Mouse (Mus musculus): ENCODE data around the gene Aph1c. TPM values are rescaled to one million over a fixed set of nuclear protein-coding genes. Genes with fewer than 3 reads are reported as not detected.
A peak's percentile ranks its signal among the peaks of the same experiment; 100 is the strongest.

The Aph1c gene
- polyA plus RNA-seq (2014; fragmentation: Nextera tagmentation; extraction: Ambion mirVana) = 4.0 and 4.3 TPM in 2 replicates

- Histone ChIP-seq H3K9me3 (ENCODE audit: control insufficient read depth, low read depth, low read length) (no peaks in the 10 kb centered on the region), H3K4me1 (ENCODE audit: control insufficient read depth, insufficient read depth, low read length) (0 out of 2 replicates have a peak, but pooled peaks cover 3% of the 10 kb centered on the region), H3K36me3 (ENCODE audit: control insufficient read depth, insufficient read depth, low read length) (no peaks in the 10 kb centered on the region), H3K9ac (replicated peaks; ENCODE audit: low read depth, low read length) (peak within 1 kb of the TSS; percentile 40; the same call in 1 of the 2 replicates), H3K27me3 (ENCODE audit: control insufficient read depth, insufficient read depth, low read length) (no peaks in the 10 kb centered on the region), H3K4me2 (replicated peaks; ENCODE audit: low read depth, low read length) (peak within 1 kb of the TSS; percentile 99), H3K27ac (ENCODE audit: low read length) (no peak within 1 kb of the TSS), H3K4me3 (ENCODE audit: low read depth, low read length) (peak within 1 kb of the TSS; percentile 61)
- under 1% methylated on average over 58 of the region's 58 CpGs for WGBS
- ATAC-seq (ENCODE audit: insufficient number of reproducible peaks, insufficient read depth, low FRiP score, low read depth) = peak; percentile 100
Measured at GRCm38 (mm10) chr9:66834318-66835096, at the start of gene Aph1c. TSS of gene Aph1c (minus strand) at chr9:66834726.

DNA sequence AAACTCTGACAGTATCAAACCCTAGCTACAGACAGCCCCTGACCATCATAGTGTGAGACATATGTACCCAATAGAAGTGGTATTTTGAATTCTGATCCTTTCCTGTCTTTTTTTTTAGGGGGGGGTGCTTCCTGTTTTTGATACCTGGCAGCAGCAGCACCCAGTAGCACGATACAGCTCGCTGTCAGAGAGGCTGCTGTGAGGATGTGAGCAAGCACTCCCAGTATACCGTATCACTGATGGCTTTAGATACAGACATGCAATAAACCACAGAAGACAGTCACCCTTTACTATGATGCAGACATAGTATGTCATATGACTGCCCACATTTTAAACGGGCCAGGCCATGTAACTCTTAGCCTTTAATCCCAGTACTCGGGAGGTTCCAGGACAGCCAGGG lies 49.0 kb upstream of the Aph1c start:
- 82% methylated on average over 5 of the region's 5 CpGs for WGBS

GRCm38 (mm10) chr9:66882406-66882821 lies 47.9 kb upstream of the Aph1c start:
- H3K4me3 ChIP-seq (ENCODE audit: low read depth, low read length) = no peak overlapping the region
- no peak for ATAC-seq (ENCODE audit: insufficient number of reproducible peaks, insufficient read depth, low FRiP score, low read depth)
- H3K27me3 ChIP-seq (ENCODE audit: control insufficient read depth, insufficient read depth, low read length) = no peaks in the 10 kb centered on the region
- H3K36me3 ChIP-seq (ENCODE audit: control insufficient read depth, insufficient read depth, low read length) = no peaks in the 10 kb centered on the region
- no peak overlapping the region for H3K27ac ChIP-seq (ENCODE audit: low read length)
- peaks cover 12% of the 10 kb centered on the region for H3K4me1 ChIP-seq (ENCODE audit: control insufficient read depth, insufficient read depth, low read length)
- no peak overlapping the region for H3K9ac ChIP-seq (replicated peaks; ENCODE audit: low read depth, low read length)
- no peaks in the 10 kb centered on the region for H3K9me3 ChIP-seq (ENCODE audit: control insufficient read depth, low read depth, low read length)
- H3K4me2 ChIP-seq (replicated peaks; ENCODE audit: low read depth, low read length) = no peak overlapping the region
- WGBS = 41% methylated on average over 8 of the region's 8 CpGs

More for the DNA sequence above, 49.0 kb upstream of the Aph1c start:
- no peak for ATAC-seq (ENCODE audit: insufficient number of reproducible peaks, insufficient read depth, low FRiP score, low read depth)
- Histone ChIP-seq H3K36me3 (ENCODE audit: control insufficient read depth, insufficient read depth, low read length) (no peaks in the 10 kb centered on the region), H3K9me3 (ENCODE audit: control insufficient read depth, low read depth, low read length) (no peaks in the 10 kb centered on the region), H3K4me2 (replicated peaks; ENCODE audit: low read depth, low read length) (no peak overlapping the region), H3K27ac (ENCODE audit: low read length) (no peak overlapping the region), H3K9ac (replicated peaks; ENCODE audit: low read depth, low read length) (no peak overlapping the region), H3K4me3 (ENCODE audit: low read depth, low read length) (no peak overlapping the region), H3K27me3 (ENCODE audit: control insufficient read depth, insufficient read depth, low read length) (no peaks in the 10 kb centered on the region), H3K4me1 (ENCODE audit: control insufficient read depth, insufficient read depth, low read length) (peaks cover 22% of the 10 kb centered on the region)

DNA sequence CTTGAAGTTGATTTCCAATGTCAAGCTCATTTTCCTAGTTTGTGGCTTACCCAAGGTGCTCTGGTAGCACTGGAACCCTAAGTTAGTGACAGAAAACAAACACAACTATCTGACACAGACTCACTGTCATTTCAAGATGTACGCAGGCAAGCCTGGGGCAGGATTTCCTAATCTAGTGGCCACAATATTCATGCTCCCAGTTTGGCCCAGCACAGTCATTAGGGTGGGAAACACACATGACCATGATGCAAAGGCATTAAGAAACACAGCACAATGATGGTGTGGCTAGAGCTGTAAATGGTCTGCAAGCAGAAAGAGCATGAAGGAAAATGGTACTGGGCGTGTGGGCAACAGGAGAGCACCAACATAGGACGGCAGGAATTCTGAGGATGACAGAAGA lies 47.3 kb upstream of the Aph1c start:
- peaks cover 6% of the 10 kb centered on the region; the same call in 1 of the 2 replicates for H3K4me1 ChIP-seq (ENCODE audit: control insufficient read depth, insufficient read depth, low read length)
- no peak for ATAC-seq (ENCODE audit: insufficient number of reproducible peaks, insufficient read depth, low FRiP score, low read depth)
- no peak overlapping the region for H3K9ac ChIP-seq (replicated peaks; ENCODE audit: low read depth, low read length)
- no peaks in the 10 kb centered on the region for H3K9me3 ChIP-seq (ENCODE audit: control insufficient read depth, low read depth, low read length)
- no peaks in the 10 kb centered on the region for H3K27me3 ChIP-seq (ENCODE audit: control insufficient read depth, insufficient read depth, low read length)
- H3K36me3 ChIP-seq (ENCODE audit: control insufficient read depth, insufficient read depth, low read length) = no peaks in the 10 kb centered on the region
- no peak overlapping the region for H3K4me3 ChIP-seq (ENCODE audit: low read depth, low read length)
- WGBS = 78% methylated on average over 3 of the region's 3 CpGs
- no peak overlapping the region for H3K4me2 ChIP-seq (replicated peaks; ENCODE audit: low read depth, low read length)
- no peak overlapping the region for H3K27ac ChIP-seq (ENCODE audit: low read length)

GRCm38 (mm10) chr9:66880752-66881151 lies 46.2 kb upstream of the Aph1c start:
- Histone ChIP-seq H3K36me3 (ENCODE audit: control insufficient read depth, insufficient read depth, low read length) (no peaks in the 10 kb centered on the region), H3K4me2 (replicated peaks; ENCODE audit: low read depth, low read length) (no peak overlapping the region), H3K4me1 (ENCODE audit: control insufficient read depth, insufficient read depth, low read length) (no peaks in the 10 kb centered on the region), H3K27me3 (ENCODE audit: control insufficient read depth, insufficient read depth, low read length) (no peaks in the 10 kb centered on the region), H3K27ac (ENCODE audit: low read length) (no peak overlapping the region), H3K9ac (replicated peaks; ENCODE audit: low read depth, low read length) (no peak overlapping the region), H3K4me3 (ENCODE audit: low read depth, low read length) (no peak overlapping the region), H3K9me3 (ENCODE audit: control insufficient read depth, low read depth, low read length) (no peaks in the 10 kb centered on the region)
- ATAC-seq (ENCODE audit: insufficient number of reproducible peaks, insufficient read depth, low FRiP score, low read depth) = no peak
- 84% methylated on average over 2 of the region's 2 CpGs for WGBS

GRCm38 (mm10) chr9:66879486-66879885 lies 45.0 kb upstream of the Aph1c start:
- Histone ChIP-seq H3K9ac (replicated peaks; ENCODE audit: low read depth, low read length) (no peak overlapping the region), H3K9me3 (ENCODE audit: control insufficient read depth, low read depth, low read length) (0 out of 2 replicates have a peak, but pooled peaks cover 6% of the 10 kb centered on the region), H3K4me3 (ENCODE audit: low read depth, low read length) (no peak overlapping the region), H3K27me3 (ENCODE audit: control insufficient read depth, insufficient read depth, low read length) (no peaks in the 10 kb centered on the region), H3K4me2 (replicated peaks; ENCODE audit: low read depth, low read length) (no peak overlapping the region), H3K36me3 (ENCODE audit: control insufficient read depth, insufficient read depth, low read length) (no peaks in the 10 kb centered on the region), H3K4me1 (ENCODE audit: control insufficient read depth, insufficient read depth, low read length) (no peaks in the 10 kb centered on the region), H3K27ac (ENCODE audit: low read length) (no peak overlapping the region)
- ATAC-seq (ENCODE audit: insufficient number of reproducible peaks, insufficient read depth, low FRiP score, low read depth) = no peak
- 85% methylated on average over 6 of the region's 6 CpGs for WGBS

- no peak for ATAC-seq (ENCODE audit: insufficient number of reproducible peaks, insufficient read depth, low FRiP score, low read depth)
- Histone ChIP-seq H3K4me1 (ENCODE audit: control insufficient read depth, insufficient read depth, low read length) (no peaks in the 10 kb centered on the region), H3K27me3 (ENCODE audit: control insufficient read depth, insufficient read depth, low read length) (no peaks in the 10 kb centered on the region), H3K4me2 (replicated peaks; ENCODE audit: low read depth, low read length) (no peak overlapping the region), H3K9me3 (ENCODE audit: control insufficient read depth, low read depth, low read length) (0 out of 2 replicates have a peak, but pooled peaks cover 6% of the 10 kb centered on the region), H3K9ac (replicated peaks; ENCODE audit: low read depth, low read length) (no peak overlapping the region), H3K36me3 (ENCODE audit: control insufficient read depth, insufficient read depth, low read length) (no peaks in the 10 kb centered on the region), H3K27ac (ENCODE audit: low read length) (no peak overlapping the region), H3K4me3 (ENCODE audit: low read depth, low read length) (no peak overlapping the region)
- 91% methylated on average over 3 of the region's 3 CpGs for WGBS
Measured at GRCm38 (mm10) chr9:66878899-66879298, 44.4 kb upstream of the Aph1c start.

- ATAC-seq (ENCODE audit: insufficient number of reproducible peaks, insufficient read depth, low FRiP score, low read depth) = no peak
- WGBS = 60% methylated on average over 5 of the region's 5 CpGs
- 0 out of 2 replicates have a peak, but pooled peaks cover 6% of the 10 kb centered on the region for H3K9me3 ChIP-seq (ENCODE audit: control insufficient read depth, low read depth, low read length)
Measured at GRCm38 (mm10) chr9:66876577-66876976, 42.1 kb upstream of the Aph1c start.

More at GRCm38 (mm10) chr9:66876577-66876976, 42.1 kb upstream of the Aph1c start:
- H3K4me3 ChIP-seq (ENCODE audit: low read depth, low read length) = no peak overlapping the region
- H3K4me2 ChIP-seq (replicated peaks; ENCODE audit: low read depth, low read length) = no peak overlapping the region
- no peak overlapping the region for H3K9ac ChIP-seq (replicated peaks; ENCODE audit: low read depth, low read length)
- no peaks in the 10 kb centered on the region for H3K36me3 ChIP-seq (ENCODE audit: control insufficient read depth, insufficient read depth, low read length)
- no peaks in the 10 kb centered on the region; the same call in 1 of the 2 replicates for H3K4me1 ChIP-seq (ENCODE audit: control insufficient read depth, insufficient read depth, low read length)
- H3K27me3 ChIP-seq (ENCODE audit: control insufficient read depth, insufficient read depth, low read length) = no peaks in the 10 kb centered on the region
- no peak overlapping the region for H3K27ac ChIP-seq (ENCODE audit: low read length)

All from stomach, embryonic 14.5 days (tissue).